Mouse (Mus musculus): Measurements from ENCODE around the gene Kpna1. TPM values are rescaled to one million over a fixed set of nuclear protein-coding genes. Genes with fewer than 3 reads are reported as not detected.

The Kpna1 gene
- polyA plus RNA-seq, 1 experiment from 2014 or later, result 34.0 TPM

GRCm38 (mm10) chr16:35966411-35967115 lies 12.0 kb upstream of the Kpna1 start:
- Histone ChIP-seq H3K9ac (no peak overlapping the region), H3K4me1 (replicated peaks) (no peaks in the 10 kb centered on the region), H3K4me2 (no peak overlapping the region), H3K9me3 (replicated peaks) (no peaks in the 10 kb centered on the region), H3K4me3 (replicated peaks) (no peak overlapping the region), H3K27me3 (no peaks in the 10 kb centered on the region), H3K36me3 (0 out of 2 replicates have a peak, but pooled peaks cover 6% of the 10 kb centered on the region), H3K27ac (no peak overlapping the region)
- WGBS (ENCODE audit: insufficient replicate concordance), result 55% methylated on average over 5 of the region's 5 CpGs
- DNase-seq (no peak), ATAC-seq (ENCODE audit: low read depth) (no peak)

DNA sequence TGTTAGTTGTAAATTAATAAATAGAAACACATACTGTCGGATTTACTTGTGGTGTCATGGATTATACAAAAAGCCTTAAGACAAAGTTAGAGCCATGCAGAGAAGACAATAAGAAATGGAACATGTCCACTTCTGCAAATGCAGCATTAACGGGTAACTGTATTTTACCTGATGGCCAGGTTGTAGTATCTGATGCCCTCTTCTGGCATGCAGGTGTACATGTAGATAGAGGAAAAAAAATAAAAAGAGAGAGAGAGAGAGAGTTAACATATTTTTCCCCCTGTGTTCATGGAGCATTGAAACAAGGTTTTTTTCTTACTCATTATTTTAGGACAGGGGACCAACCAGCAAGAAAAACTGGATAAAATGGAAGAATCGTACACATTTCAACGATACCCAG lies 11.2 kb upstream of the Kpna1 start:
- 80% methylated on average over 4 of the region's 4 CpGs for WGBS (ENCODE audit: insufficient replicate concordance)
- Histone ChIP-seq H3K4me1 (replicated peaks) (no peaks in the 10 kb centered on the region), H3K27me3 (no peaks in the 10 kb centered on the region), H3K27ac (no peak overlapping the region), H3K36me3 (0 out of 2 replicates have a peak, but pooled peaks cover 6% of the 10 kb centered on the region), H3K9ac (no peak overlapping the region), H3K9me3 (replicated peaks) (no peaks in the 10 kb centered on the region), H3K4me2 (no peak overlapping the region), H3K4me3 (replicated peaks) (no peak overlapping the region)
- no peak for DNase-seq
- ATAC-seq (ENCODE audit: low read depth), result no peak

DNA sequence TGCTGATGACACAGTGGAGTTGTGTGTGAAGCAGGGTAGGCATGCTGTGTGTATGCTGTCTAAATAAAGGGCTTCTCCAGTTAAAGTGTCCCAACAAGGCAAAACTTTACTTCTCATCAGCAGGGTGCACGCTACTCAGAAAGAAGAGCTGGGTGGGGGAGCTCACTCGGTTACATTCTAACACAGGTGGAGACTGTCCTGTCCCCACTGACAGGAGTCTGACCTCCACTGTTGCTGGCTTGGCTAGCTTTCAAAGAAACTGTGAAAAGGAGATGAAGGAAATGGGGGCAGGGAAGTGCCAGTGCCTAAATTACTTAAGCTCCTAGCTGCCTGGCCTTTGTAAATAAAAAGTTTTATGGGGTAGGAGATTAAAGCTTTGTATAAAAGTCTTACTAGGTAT lies 10.4 kb upstream of the Kpna1 start:
- Histone ChIP-seq H3K36me3 (0 out of 2 replicates have a peak, but pooled peaks cover 6% of the 10 kb centered on the region), H3K4me2 (no peak overlapping the region), H3K9me3 (replicated peaks) (no peaks in the 10 kb centered on the region), H3K4me3 (replicated peaks) (no peak overlapping the region), H3K4me1 (replicated peaks) (no peaks in the 10 kb centered on the region), H3K9ac (no peak overlapping the region), H3K27me3 (no peaks in the 10 kb centered on the region), H3K27ac (no peak overlapping the region)
- DNase-seq (no peak), ATAC-seq (ENCODE audit: low read depth) (no peak)
- 61% methylated on average over 2 of the region's 2 CpGs for WGBS (ENCODE audit: insufficient replicate concordance)

DNA sequence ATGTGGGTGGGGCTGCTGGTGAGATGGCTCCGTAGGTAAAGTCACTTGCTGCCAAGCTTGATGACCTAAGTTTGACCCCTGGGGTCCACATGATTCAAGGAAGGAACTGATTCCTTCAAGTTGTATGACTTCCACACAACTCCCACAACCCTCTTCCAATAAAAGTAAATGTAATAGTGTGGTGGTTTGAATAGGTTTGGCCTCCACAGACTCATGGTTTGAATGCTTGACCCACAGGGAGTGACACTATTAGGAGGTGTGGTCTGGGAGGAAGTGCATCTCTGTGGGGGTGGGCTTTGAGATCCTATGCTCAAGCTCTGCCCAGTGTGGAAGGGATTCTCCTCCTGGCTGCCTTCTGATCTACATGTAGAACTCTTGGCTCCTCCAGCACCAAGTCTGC lies 4.5 kb upstream of the Kpna1 start:
- Histone ChIP-seq H3K4me2 (no peak overlapping the region), H3K9me3 (replicated peaks) (no peaks in the 10 kb centered on the region), H3K36me3 (0 out of 2 replicates have a peak, but pooled peaks cover 6% of the 10 kb centered on the region), H3K27ac (no peak overlapping the region), H3K4me3 (replicated peaks) (no peak overlapping the region), H3K4me1 (replicated peaks) (0 out of 2 replicates have a peak, but pooled peaks cover 3% of the 10 kb centered on the region), H3K27me3 (no peaks in the 10 kb centered on the region), H3K9ac (no peak overlapping the region)
- ATAC-seq (ENCODE audit: low read depth) (no peak), DNase-seq (no peak)
- WGBS (ENCODE audit: insufficient replicate concordance), result 41% methylated on average over 1 of the region's 1 CpGs

DNA sequence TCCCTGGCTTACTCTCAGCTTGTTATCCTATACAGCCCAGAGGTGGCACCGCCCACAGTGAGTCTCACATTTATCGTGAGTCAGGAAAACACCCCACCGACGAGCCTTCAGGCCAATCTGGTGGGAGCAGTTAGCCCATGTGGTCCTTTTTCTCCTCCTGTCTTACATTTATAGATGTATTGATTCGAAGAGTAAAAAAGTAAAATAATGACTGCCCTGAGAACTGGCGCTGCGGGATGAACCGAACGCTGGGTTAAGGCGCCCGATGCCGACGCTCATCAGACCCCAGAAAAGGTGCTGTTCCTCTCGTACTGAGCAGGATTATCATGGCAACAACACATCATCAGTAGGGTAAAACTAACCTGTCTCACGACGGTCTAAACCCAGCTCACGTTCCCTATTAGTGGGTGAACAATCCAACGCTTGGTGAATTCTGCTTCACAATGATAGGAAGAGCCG lies 2.8 kb downstream of the Kpna1 start:
- Histone ChIP-seq H3K9ac (peak overlapping the region; percentile 62; the same call in 1 of the 2 replicates), H3K9me3 (replicated peaks) (no peaks in the 10 kb centered on the region), H3K36me3 (no peaks in the 10 kb centered on the region), H3K4me2 (peak overlapping the region; percentile 76), H3K27me3 (no peaks in the 10 kb centered on the region), H3K4me3 (replicated peaks) (peak overlapping the region; percentile 0), H3K27ac (peak overlapping the region; percentile 100), H3K4me1 (replicated peaks) (peaks cover 38% of the 10 kb centered on the region)
- WGBS (ENCODE audit: insufficient replicate concordance), result 40% methylated on average over 19 of the region's 19 CpGs
- ATAC-seq (ENCODE audit: low read depth) (peak; percentile 83), DNase-seq (peak; percentile 99)

- H3K27ac ChIP-seq, result peak overlapping the region; percentile 100
- peaks cover 46% of the 10 kb centered on the region for H3K4me1 ChIP-seq (replicated peaks)
- H3K4me3 ChIP-seq (replicated peaks), result peak overlapping the region; percentile 89
- H3K9me3 ChIP-seq (replicated peaks), result no peaks in the 10 kb centered on the region
- H3K9ac ChIP-seq, result peak overlapping the region; percentile 96
- no peaks in the 10 kb centered on the region for H3K27me3 ChIP-seq
- H3K4me2 ChIP-seq, result peak overlapping the region; percentile 76
- no peak for ATAC-seq (ENCODE audit: low read depth)
- no peak for DNase-seq
- WGBS (ENCODE audit: insufficient replicate concordance), result 5% methylated on average over 15 of the region's 15 CpGs
- no peaks in the 10 kb centered on the region for H3K36me3 ChIP-seq
These were observed 4.0 kb downstream of the Kpna1 start for GRCm38 (mm10) chr16:35982506-35982901.

GRCm38 (mm10) chr16:35982902-35983516 lies 4.5 kb downstream of the Kpna1 start:
- peak overlapping the region; percentile 76 for H3K4me2 ChIP-seq
- WGBS (ENCODE audit: insufficient replicate concordance), result under 1% methylated on average over 52 of the region's 54 CpGs
- no peaks in the 10 kb centered on the region for H3K27me3 ChIP-seq
- H3K4me3 ChIP-seq (replicated peaks), result peak overlapping the region; percentile 89
- H3K9ac ChIP-seq, result peak overlapping the region; percentile 96
- H3K36me3 ChIP-seq, result no peaks in the 10 kb centered on the region
- H3K9me3 ChIP-seq (replicated peaks), result no peaks in the 10 kb centered on the region
- ATAC-seq (ENCODE audit: low read depth) (peak; percentile 83), DNase-seq (peak; percentile 92)
- peaks cover 50% of the 10 kb centered on the region for H3K4me1 ChIP-seq (replicated peaks)
- H3K27ac ChIP-seq, result peak overlapping the region; percentile 100

- DNase-seq (peak; percentile 63), ATAC-seq (ENCODE audit: low read depth) (peak; percentile 68)
- Histone ChIP-seq H3K4me2 (peak overlapping the region; percentile 76), H3K4me1 (replicated peaks) (peaks cover 50% of the 10 kb centered on the region), H3K27me3 (no peaks in the 10 kb centered on the region), H3K36me3 (no peaks in the 10 kb centered on the region), H3K9ac (peak overlapping the region; percentile 96), H3K27ac (peak overlapping the region; percentile 100), H3K4me3 (replicated peaks) (peak overlapping the region; percentile 89), H3K9me3 (replicated peaks) (no peaks in the 10 kb centered on the region)
- 1% methylated on average over 83 of the region's 86 CpGs for WGBS (ENCODE audit: insufficient replicate concordance)
These were observed 5.1 kb downstream of the Kpna1 start for GRCm38 (mm10) chr16:35983517-35984101.

- ATAC-seq (ENCODE audit: low read depth) (no peak), DNase-seq (peak; percentile 26)
- H3K27ac ChIP-seq, result peak overlapping the region; percentile 100
- H3K4me1 ChIP-seq (replicated peaks), result peaks cover 50% of the 10 kb centered on the region
- peak overlapping the region; percentile 89 for H3K4me3 ChIP-seq (replicated peaks)
- H3K36me3 ChIP-seq, result no peaks in the 10 kb centered on the region
- 15% methylated on average over 3 of the region's 3 CpGs for WGBS (ENCODE audit: insufficient replicate concordance)
- no peaks in the 10 kb centered on the region for H3K9me3 ChIP-seq (replicated peaks)
- H3K27me3 ChIP-seq, result no peaks in the 10 kb centered on the region
- H3K9ac ChIP-seq, result peak overlapping the region; percentile 96
- peak overlapping the region; percentile 76 for H3K4me2 ChIP-seq
These were observed 5.9 kb downstream of the Kpna1 start for GRCm38 (mm10) chr16:35984471-35984870.

DNA sequence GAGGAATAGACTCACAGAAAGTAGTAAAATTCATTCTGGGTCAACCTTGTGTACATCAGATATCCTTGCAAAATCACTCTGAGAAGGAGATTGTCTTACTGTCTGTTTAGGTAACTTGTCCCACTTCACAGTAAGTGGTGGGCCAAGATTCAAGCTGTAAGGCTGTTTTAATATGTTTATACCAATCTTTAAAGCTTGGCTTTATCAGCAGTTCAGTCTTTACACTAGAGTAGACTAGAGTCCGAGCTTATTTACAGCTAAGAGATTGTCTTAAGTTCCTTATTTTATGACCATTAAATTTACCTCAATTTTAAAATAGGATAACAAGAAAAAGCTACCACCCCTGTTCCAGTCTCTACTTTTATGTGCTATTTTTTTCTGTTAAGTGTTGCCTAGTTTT lies 9.4 kb downstream of the Kpna1 start:
- ATAC-seq (ENCODE audit: low read depth) (no peak), DNase-seq (no peak)
- H3K4me3 ChIP-seq (replicated peaks), result no peak overlapping the region
- no peak overlapping the region for H3K9ac ChIP-seq
- H3K27ac ChIP-seq, result no peak overlapping the region
- no peaks in the 10 kb centered on the region for H3K27me3 ChIP-seq
- H3K9me3 ChIP-seq (replicated peaks), result no peaks in the 10 kb centered on the region
- no peaks in the 10 kb centered on the region for H3K36me3 ChIP-seq
- H3K4me2 ChIP-seq, result no peak overlapping the region
- 58% methylated on average over 1 of the region's 1 CpGs for WGBS (ENCODE audit: insufficient replicate concordance)
- H3K4me1 ChIP-seq (replicated peaks), result peaks cover 36% of the 10 kb centered on the region

DNA sequence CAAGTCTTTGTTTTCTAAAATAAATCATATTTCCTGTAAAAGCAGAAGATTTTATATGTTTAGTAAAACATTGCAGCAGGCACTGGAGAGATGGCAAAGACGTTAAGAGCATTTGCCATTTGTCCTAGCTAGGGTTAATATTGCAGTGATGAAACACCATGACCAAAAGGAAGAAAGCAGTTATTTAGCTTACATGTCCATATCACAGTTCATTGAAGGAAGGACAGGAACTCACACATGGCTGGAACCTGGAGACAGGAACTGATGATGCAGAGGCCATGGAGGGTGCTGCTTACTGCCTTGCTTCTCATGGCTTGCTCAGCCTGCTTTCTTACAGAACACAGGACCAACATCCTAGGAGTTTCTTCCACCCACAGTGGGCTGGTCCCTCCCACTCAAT lies 13.8 kb downstream of the Kpna1 start:
- Histone ChIP-seq H3K4me2 (no peak overlapping the region), H3K27ac (no peak overlapping the region), H3K27me3 (no peaks in the 10 kb centered on the region), H3K36me3 (no peaks in the 10 kb centered on the region), H3K9me3 (replicated peaks) (no peaks in the 10 kb centered on the region), H3K4me1 (replicated peaks) (peaks cover 8% of the 10 kb centered on the region), H3K4me3 (replicated peaks) (no peak overlapping the region), H3K9ac (no peak overlapping the region)
- ATAC-seq (ENCODE audit: low read depth) (no peak), DNase-seq (no peak)
- 85% methylated on average over 1 of the region's 1 CpGs for WGBS (ENCODE audit: insufficient replicate concordance)
